Mouse (Mus musculus): ENCODE data around the gene Rap1gds1. TPM values are rescaled to one million over a fixed set of nuclear protein-coding genes. Genes with fewer than 3 reads are reported as not detected.
A peak's percentile ranks its signal among the peaks of the same experiment; 100 is the strongest.

Gene Rap1gds1
- polyA plus RNA-seq, 1 experiment, result 221 TPM

DNA sequence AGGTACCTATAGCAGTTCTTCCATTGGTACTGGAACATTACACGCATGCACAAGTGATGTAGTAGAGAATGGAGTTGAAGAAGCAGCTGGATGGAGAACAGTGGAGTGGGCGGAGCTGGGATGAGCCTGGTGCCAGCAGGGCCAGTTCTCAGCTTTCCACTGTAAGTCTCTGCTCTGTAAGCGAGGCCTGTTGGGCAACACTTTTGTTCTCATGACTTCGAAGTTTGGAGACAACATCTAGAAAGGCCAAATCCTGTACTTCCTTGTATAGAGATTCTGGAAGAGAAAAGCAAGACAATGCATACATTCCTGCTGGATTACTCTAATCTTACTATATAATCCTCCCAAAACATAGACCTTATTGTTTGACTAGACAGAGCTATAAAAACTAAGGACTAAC lies 147.6 kb downstream of the Rap1gds1 start:
- TF ChIP-seq POLR2A (IDR thresholded peaks at IDR 0.05; ENCODE audit: extremely low read depth, insufficient read depth, low read length) (no peak), CTCF (IDR thresholded peaks at IDR 0.05; ENCODE audit: extremely low read depth, insufficient read depth, low read length) (no peak)

DNA sequence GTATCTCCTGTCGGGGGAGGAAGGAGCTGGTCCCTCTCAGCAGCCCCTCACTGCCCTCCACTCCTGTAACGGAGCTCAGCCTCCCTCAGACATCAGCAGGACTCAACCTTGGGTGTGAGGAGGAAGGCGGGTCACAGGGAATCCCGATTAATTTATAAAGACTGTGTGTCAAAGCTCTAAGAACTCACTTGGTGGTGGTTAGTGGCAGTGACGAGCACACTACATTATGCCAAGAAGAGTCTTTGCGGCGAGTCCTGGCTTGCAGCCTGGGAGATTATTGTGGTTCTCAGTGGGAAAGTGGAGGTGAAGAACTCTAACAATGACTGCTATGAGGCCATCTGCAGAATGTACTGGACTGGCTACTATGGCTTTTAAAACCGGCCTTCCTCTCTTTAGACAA lies 148.8 kb downstream of the Rap1gds1 start:
- no peak for TF ChIP-seq POLR2A (IDR thresholded peaks at IDR 0.05; ENCODE audit: extremely low read depth, insufficient read depth, low read length)
- TF ChIP-seq CTCF (IDR thresholded peaks at IDR 0.05; ENCODE audit: extremely low read depth, insufficient read depth, low read length), result no peak
- Histone ChIP-seq H3K4me3 (ENCODE audit: insufficient read depth, low read length) (no peak overlapping the region), H3K27ac (ENCODE audit: insufficient read depth, low read length) (no peak overlapping the region), H3K4me1 (ENCODE audit: control insufficient read depth, insufficient read depth, low read length) (no peaks in the 10 kb centered on the region)

More for the DNA sequence above, 147.6 kb downstream of the Rap1gds1 start:
- H3K4me1 ChIP-seq (ENCODE audit: control insufficient read depth, insufficient read depth, low read length), result no peaks in the 10 kb centered on the region
- no peak overlapping the region for H3K27ac ChIP-seq (ENCODE audit: insufficient read depth, low read length)
- H3K4me3 ChIP-seq (ENCODE audit: insufficient read depth, low read length), result no peak overlapping the region

DNA sequence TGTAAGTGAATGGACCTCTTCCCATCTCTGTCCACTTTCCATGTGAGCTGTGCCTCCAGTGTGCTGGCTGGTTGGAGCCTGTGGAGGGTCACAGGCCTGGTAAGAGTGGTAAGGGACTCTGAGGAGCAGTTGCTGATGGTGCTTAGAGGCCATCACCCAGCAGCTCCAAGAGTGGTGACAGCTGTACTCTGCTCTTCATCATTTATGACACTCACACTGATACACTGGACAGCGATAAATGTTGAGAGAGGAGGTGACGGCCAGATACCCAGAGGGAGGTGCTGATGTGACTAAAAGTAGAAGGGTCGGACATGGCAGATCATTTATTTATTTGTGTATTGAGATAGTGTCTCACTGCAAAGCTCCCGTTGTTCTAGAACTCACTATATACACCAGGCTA lies 156.8 kb downstream of the Rap1gds1 start:
- no peak overlapping the region for H3K27ac ChIP-seq (ENCODE audit: insufficient read depth, low read length)
- peaks cover 4% of the 10 kb centered on the region; the same call in 1 of the 2 replicates for H3K4me1 ChIP-seq (ENCODE audit: control insufficient read depth, insufficient read depth, low read length)
- no peak overlapping the region for H3K4me3 ChIP-seq (ENCODE audit: insufficient read depth, low read length)
- no peak for TF ChIP-seq CTCF (IDR thresholded peaks at IDR 0.05; ENCODE audit: extremely low read depth, insufficient read depth, low read length)
- TF ChIP-seq POLR2A (IDR thresholded peaks at IDR 0.05; ENCODE audit: extremely low read depth, insufficient read depth, low read length), result no peak

DNA sequence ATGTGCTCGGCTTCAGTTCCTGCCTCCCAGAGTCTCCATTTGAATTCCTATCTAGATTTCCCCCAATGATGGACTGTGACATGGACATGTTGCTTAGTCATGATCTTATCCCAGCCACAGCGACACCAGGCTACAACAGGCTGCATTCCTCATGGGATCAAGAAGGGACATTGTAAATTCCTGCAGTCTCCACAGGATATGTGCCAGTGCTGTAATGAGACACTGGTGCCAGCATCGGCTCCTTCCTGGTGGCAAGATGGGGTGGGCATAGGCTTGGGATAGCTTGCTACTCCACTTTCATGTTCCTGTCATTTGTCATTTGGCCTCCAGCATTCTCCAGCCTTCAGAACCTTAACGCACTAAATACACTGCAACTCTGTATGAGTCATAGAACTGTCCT lies 158.0 kb downstream of the Rap1gds1 start:
- no peak for TF ChIP-seq CTCF (IDR thresholded peaks at IDR 0.05; ENCODE audit: extremely low read depth, insufficient read depth, low read length)
- TF ChIP-seq POLR2A (IDR thresholded peaks at IDR 0.05; ENCODE audit: extremely low read depth, insufficient read depth, low read length), result no peak
- no peak overlapping the region for H3K4me3 ChIP-seq (ENCODE audit: insufficient read depth, low read length)
- H3K4me1 ChIP-seq (ENCODE audit: control insufficient read depth, insufficient read depth, low read length), result peaks cover 4% of the 10 kb centered on the region; the same call in 1 of the 2 replicates
- no peak overlapping the region for H3K27ac ChIP-seq (ENCODE audit: insufficient read depth, low read length)

DNA sequence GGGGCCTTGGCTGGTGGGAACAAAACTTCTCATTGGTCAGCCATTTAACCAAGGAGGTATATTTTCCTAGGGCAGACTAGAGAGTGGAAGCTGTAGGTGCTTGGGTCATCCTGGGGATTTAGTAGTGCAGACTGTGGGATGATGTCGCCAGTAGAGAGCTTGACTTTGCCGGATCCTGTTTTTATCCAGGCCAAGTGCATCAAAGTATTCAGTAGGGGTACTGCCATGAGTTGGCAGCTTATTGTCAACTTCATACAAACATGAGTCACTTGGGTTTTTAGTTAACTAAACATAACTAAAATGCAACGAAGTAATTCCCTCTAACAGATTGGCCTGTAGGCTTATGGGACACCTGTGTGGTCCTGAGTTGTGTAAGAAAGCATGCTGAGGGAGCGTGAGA lies 158.4 kb downstream of the Rap1gds1 start:
- TF ChIP-seq POLR2A (IDR thresholded peaks at IDR 0.05; ENCODE audit: extremely low read depth, insufficient read depth, low read length), result no peak
- TF ChIP-seq CTCF (IDR thresholded peaks at IDR 0.05; ENCODE audit: extremely low read depth, insufficient read depth, low read length), result no peak
- H3K4me1 ChIP-seq (ENCODE audit: control insufficient read depth, insufficient read depth, low read length), result peaks cover 4% of the 10 kb centered on the region; the same call in 1 of the 2 replicates
- H3K27ac ChIP-seq (ENCODE audit: insufficient read depth, low read length), result no peak overlapping the region
- H3K4me3 ChIP-seq (ENCODE audit: insufficient read depth, low read length), result no peak overlapping the region

DNA sequence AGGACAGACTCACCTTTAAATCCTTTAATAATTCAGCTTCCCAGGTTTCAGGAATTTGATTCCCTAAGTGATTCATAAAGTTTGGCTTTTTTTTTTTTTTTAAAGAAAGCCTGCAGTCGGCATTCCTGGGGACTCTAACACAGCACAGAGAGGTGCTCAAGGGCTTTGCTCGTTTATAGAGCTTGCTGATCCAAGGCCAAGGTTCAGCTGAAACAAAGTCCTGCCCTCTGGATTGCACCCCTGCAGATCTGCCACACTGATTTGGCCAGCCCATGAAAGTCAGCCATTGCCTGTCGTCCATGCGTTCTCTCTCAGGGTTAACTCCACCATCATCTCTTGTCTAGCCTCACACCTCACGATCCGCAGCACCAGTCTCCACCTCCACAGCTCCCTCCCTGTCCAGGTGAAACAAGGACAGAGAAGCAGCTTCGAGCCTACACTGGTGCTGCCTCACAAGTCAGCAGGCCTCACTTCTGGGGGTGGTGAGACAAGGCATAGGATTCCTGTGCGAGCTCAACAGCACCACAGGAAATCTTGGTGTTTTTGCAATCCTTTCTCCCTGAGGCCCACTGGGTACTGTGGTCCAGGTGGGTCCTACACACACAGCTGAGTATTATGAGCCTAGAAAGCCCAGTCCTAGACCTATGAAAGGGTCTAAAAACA lies 160.2 kb downstream of the Rap1gds1 start:
- Histone ChIP-seq H3K4me3 (ENCODE audit: insufficient read depth, low read length) (no peak overlapping the region), H3K4me1 (ENCODE audit: control insufficient read depth, insufficient read depth, low read length) (peaks cover 4% of the 10 kb centered on the region; the same call in 1 of the 2 replicates), H3K27ac (ENCODE audit: insufficient read depth, low read length) (no peak overlapping the region)
- TF ChIP-seq CTCF (IDR thresholded peaks at IDR 0.05; ENCODE audit: extremely low read depth, insufficient read depth, low read length) (no peak), POLR2A (IDR thresholded peaks at IDR 0.05; ENCODE audit: extremely low read depth, insufficient read depth, low read length) (no peak)

DNA sequence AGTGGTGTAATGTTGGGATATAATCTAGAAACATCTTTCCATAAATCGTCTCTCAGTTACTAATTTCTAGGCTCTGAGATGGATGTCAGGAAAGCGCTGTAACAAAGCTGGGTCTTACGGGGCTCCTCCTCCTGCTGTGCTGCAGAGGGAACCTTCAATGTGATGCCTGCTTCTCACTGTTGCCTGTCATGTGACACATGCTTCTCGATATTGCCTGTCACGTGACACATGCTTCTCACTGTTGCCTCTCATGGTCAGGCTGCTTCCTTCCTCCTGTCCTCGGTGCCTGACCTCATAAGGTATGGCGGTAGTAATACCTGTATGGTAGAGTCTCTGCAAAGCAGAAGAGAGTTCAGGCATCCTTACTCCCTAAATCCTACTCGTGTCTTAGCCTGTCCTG lies 162.5 kb downstream of the Rap1gds1 start:
- Histone ChIP-seq H3K27ac (ENCODE audit: insufficient read depth, low read length) (no peak overlapping the region), H3K4me1 (ENCODE audit: control insufficient read depth, insufficient read depth, low read length) (peaks cover 4% of the 10 kb centered on the region; the same call in 1 of the 2 replicates), H3K4me3 (ENCODE audit: insufficient read depth, low read length) (no peak overlapping the region)
- TF ChIP-seq CTCF (IDR thresholded peaks at IDR 0.05; ENCODE audit: extremely low read depth, insufficient read depth, low read length) (no peak), POLR2A (IDR thresholded peaks at IDR 0.05; ENCODE audit: extremely low read depth, insufficient read depth, low read length) (no peak)

DNA sequence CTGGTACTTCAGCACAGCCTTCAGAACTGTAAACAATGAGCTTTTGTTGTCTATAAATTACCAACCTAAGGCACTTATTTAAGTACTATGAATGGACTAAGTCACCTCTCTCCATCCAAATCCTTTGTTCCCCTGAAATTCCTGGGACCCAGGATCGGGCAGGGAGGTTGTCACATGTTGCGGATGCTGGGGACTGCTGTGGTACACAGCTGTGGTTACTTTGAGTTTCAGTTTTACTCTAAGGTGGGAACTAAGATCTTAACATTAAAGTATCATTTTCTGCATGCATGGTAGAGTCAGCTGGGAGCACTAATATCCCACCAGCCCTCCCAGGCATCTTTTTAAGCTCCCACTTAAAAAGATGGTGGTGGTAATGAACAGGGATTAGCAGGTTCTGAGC lies 165.7 kb downstream of the Rap1gds1 start:
- TF ChIP-seq POLR2A (IDR thresholded peaks at IDR 0.05; ENCODE audit: extremely low read depth, insufficient read depth, low read length) (no peak), CTCF (IDR thresholded peaks at IDR 0.05; ENCODE audit: extremely low read depth, insufficient read depth, low read length) (no peak)
- Histone ChIP-seq H3K27ac (ENCODE audit: insufficient read depth, low read length) (no peak overlapping the region), H3K4me1 (ENCODE audit: control insufficient read depth, insufficient read depth, low read length) (no peaks in the 10 kb centered on the region), H3K4me3 (ENCODE audit: insufficient read depth, low read length) (no peak overlapping the region)

DNA sequence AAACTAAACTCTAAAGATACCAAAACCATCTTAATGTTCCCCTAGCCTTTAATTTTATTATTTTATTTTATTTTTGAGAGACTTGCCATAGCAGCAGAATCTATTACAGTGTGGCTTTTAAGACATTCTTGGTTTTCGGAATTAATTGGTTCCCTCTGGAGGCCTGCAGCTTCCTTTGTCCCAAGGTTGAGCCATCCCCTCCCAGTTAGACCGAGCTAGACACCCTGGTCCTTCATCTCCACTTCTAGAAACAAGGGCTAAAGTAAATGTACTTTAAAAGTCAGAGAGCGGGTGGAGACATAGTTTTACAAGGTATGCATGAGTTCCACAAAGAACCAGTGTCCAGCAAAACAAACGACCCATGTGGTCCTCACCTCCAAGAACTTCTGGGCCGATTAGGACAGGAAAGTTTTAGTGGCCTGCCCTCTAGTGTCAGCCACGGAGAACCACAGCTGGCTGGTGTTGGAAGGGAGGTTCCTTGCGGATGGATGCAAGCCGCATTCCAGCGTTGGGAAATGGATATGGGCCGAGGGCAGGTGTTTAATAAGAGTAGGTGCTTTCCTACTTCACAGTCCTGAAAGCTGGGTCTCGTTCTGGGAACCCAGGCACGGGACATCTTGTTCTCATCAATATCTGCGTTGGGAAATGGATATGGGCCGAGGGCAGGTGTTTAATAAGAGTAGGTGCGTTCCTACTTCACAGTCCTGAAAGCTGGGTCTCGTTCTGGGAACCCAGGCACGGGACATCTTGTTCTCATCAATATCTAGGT lies 168.7 kb downstream of the Rap1gds1 start:
- Histone ChIP-seq H3K4me1 (ENCODE audit: control insufficient read depth, insufficient read depth, low read length) (no peaks in the 10 kb centered on the region), H3K27ac (ENCODE audit: insufficient read depth, low read length) (no peak overlapping the region), H3K4me3 (ENCODE audit: insufficient read depth, low read length) (no peak overlapping the region)
- peak; percentile 93 for TF ChIP-seq CTCF (IDR thresholded peaks at IDR 0.05; ENCODE audit: extremely low read depth, insufficient read depth, low read length)
- no peak for TF ChIP-seq POLR2A (IDR thresholded peaks at IDR 0.05; ENCODE audit: extremely low read depth, insufficient read depth, low read length)

DNA sequence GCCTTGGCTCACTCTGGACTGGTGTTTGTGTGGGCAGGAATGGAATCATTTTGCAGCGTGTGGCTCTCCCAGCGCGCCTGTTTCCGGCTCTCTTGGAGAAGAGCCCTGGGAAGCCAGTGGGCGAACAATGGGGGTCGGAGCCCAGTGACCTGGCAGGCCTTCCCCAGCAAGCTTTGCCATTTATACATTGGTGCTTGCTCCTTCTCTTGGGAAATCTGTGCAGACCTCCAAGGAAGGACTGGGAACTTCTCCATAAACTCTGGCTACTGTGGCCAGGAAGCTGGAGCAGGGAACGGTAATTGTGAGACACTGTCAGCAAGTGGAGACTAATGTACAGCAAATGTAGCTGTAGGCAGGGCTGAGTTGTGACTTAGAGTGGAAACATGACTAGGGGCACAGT lies 169.3 kb downstream of the Rap1gds1 start:
- Histone ChIP-seq H3K4me3 (ENCODE audit: insufficient read depth, low read length) (no peak overlapping the region), H3K27ac (ENCODE audit: insufficient read depth, low read length) (no peak overlapping the region), H3K4me1 (ENCODE audit: control insufficient read depth, insufficient read depth, low read length) (0 out of 2 replicates have a peak, but pooled peaks cover 3% of the 10 kb centered on the region)
- TF ChIP-seq CTCF (IDR thresholded peaks at IDR 0.05; ENCODE audit: extremely low read depth, insufficient read depth, low read length), result no peak
- TF ChIP-seq POLR2A (IDR thresholded peaks at IDR 0.05; ENCODE audit: extremely low read depth, insufficient read depth, low read length), result no peak

Measured in cortical plate, adult 2 months (tissue).